Mouse (Mus musculus): Measurements from ENCODE around the gene Gm45234. TPM values are rescaled to one million over a fixed set of nuclear protein-coding genes. Genes with fewer than 3 reads are reported as not detected.

The Gm45234 gene
- total RNA-seq, 2 experiments from 2014 or later = 0.71 TPM; not detected in 1

Small RNAs within 50 kb of the gene (microRNA-seq; reads per million reads assigned to microRNA genes)
- gene Mir141 = 0.80 to 1.7 reads per million in 2 experiments
- 21.3 to 29.4 reads per million in 2 experiments for gene Mir200c

Other genes starting within 250 kb of the Gm45234 start
- gene C1ra, start 243.6 kb downstream of the Gm45234 start, total RNA-seq (2021) = under 1 TPM; 0.66 to 0.82 TPM
- 1 to 10 TPM; 1.0 to 1.6 TPM for gene C1s1, start 213.7 kb downstream of the Gm45234 start, total RNA-seq (2021)
- not detected for gene C1rb, start 185.7 kb downstream of the Gm45234 start, total RNA-seq (2021)
- gene C1s2, start 119.9 kb downstream of the Gm45234 start, total RNA-seq (2021) = under 1 TPM in 1 of 2 experiments, not detected in 1; 0.25 TPM
- gene Lpcat3, start 93.0 kb downstream of the Gm45234 start, total RNA-seq (2021) = 10 to 100 TPM; 30.9 to 34.0 TPM
- gene Emg1, start 43.8 kb downstream of the Gm45234 start, total RNA-seq (2021) = 10 to 100 TPM; 51.3 to 54.4 TPM
- 100 to 1,000 TPM; 120 to 124 TPM for gene Phb2, start 43.7 kb downstream of the Gm45234 start, total RNA-seq (2021)
- gene Ptpn6, start 17.3 kb downstream of the Gm45234 start, total RNA-seq (2021) = 1 to 10 TPM; 2.9 to 4.0 TPM
- gene Grcc10, start 14.6 kb downstream of the Gm45234 start, total RNA-seq (2021) = 100 to 1,000 TPM; 350 to 372 TPM
- gene Atn1, start 503 bp upstream of the Gm45234 start, total RNA-seq (2021) = 100 to 1,000 TPM; 134 to 159 TPM
- gene Eno2, start 13.7 kb upstream of the Gm45234 start, total RNA-seq (2021) = 1,000 to 10,000 TPM in 1 of 2 experiments, 100 to 1,000 TPM in 1; 947 to 1,030 TPM
- gene Lrrc23, start 23.7 kb upstream of the Gm45234 start, total RNA-seq (2021) = 1 to 10 TPM; 1.7 TPM
- 1 to 10 TPM; 4.5 to 6.0 TPM for gene Spsb2, start 52.6 kb upstream of the Gm45234 start, total RNA-seq (2021)
- gene Tpi1, start 58.3 kb upstream of the Gm45234 start, total RNA-seq (2021) = 100 to 1,000 TPM; 685 to 811 TPM
- gene Usp5, start 73.5 kb upstream of the Gm45234 start, total RNA-seq (2021) = 100 to 1,000 TPM; 164 to 183 TPM
- gene Cdca3, start 73.5 kb upstream of the Gm45234 start, total RNA-seq (2021) = 1 to 10 TPM; 1.1 to 1.2 TPM
- gene Gnb3, start 84.3 kb upstream of the Gm45234 start, total RNA-seq (2021) = under 1 TPM in 1 of 2 experiments, not detected in 1; 0.26 TPM
- 10 to 100 TPM; 18.5 to 30.1 TPM for gene P3h3, start 101.7 kb upstream of the Gm45234 start, total RNA-seq (2021)
- 100 to 1,000 TPM; 184 to 196 TPM for gene Gpr162, start 108.0 kb upstream of the Gm45234 start, total RNA-seq (2021)
- under 1 TPM; 0.22 to 0.26 TPM for gene Cd4, start 132.2 kb upstream of the Gm45234 start, total RNA-seq (2021)
- gene Lag3, start 155.7 kb upstream of the Gm45234 start, total RNA-seq (2021) = 1 to 10 TPM; 2.4 to 2.6 TPM
- gene Ptms, start 164.1 kb upstream of the Gm45234 start, total RNA-seq (2021) = 1,000 to 10,000 TPM; 1,178 to 1,233 TPM
- 100 to 1,000 TPM; 670 to 704 TPM for gene Mlf2, start 175.4 kb upstream of the Gm45234 start, total RNA-seq (2021)
- gene Cops7a, start 209.5 kb upstream of the Gm45234 start, total RNA-seq (2021) = 100 to 1,000 TPM; 144 to 151 TPM
- gene Pianp, start 240.7 kb upstream of the Gm45234 start, total RNA-seq (2021) = 100 to 1,000 TPM; 139 to 188 TPM